Mouse (Mus musculus) E14TG2a.4 (cell line): ENCODE data around the gene Zfp184.

Source experiments
- CTCF ChIP-seq: conservative IDR thresholded peaks from 2 replicates; pipeline ENCODE4 v1.5.1; 2014; ENCODE audit warnings: low read length
- POU5F1 ChIP-seq: IDR thresholded peaks from 2 replicates; pipeline ENCODE4 v1.6.1; 2014; ENCODE audit warnings: low read length, borderline replicate concordance

DNA sequence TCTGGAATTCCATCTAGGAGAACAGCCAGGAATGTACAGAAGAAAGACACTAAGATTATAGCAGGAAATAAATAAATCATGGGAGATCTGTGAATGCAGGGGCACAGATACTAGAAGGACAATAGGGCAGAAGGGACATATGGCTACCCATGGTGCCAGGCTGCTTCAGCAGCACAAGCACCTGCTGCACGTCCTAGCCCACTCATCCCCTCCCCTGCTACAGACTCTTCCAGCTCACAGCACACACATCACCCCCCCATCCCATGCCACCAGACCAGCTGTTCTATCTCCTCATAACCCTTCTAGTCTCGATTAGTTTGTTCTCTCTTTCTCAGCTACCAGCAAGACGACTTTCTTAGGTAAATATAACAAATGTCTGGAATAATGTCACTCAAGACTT, 41.4 kb upstream of the Zfp184 start:
- TF ChIP-seq CTCF (no peak), POU5F1 (no peak)
